Mouse (Mus musculus) heart, postnatal 0 days (tissue): ENCODE results near the gene Dpp6. TPM values are rescaled to one million over a fixed set of nuclear protein-coding genes. Genes with fewer than 3 reads are reported as not detected.

Experiments used
- ATAC-seq: fragments of 200-750 bp; cut with Nextera tagmentation; 2 replicates; pipeline ENCODE4 v1.8.0; 2017; ENCODE audit warnings: low read depth, moderate number of reproducible peaks, moderate library complexity; ENCODE audit not compliant: insufficient read depth
- DNase-seq: peaks from one replicate; pipeline ENCODE4 v3.0.0-alpha.2; 2016; ENCODE audit warnings: low spot score
- H3K27ac ChIP-seq: fragments of 300-500 bp; sonication (generic); 2 replicates; pipeline ENCODE4 v1.5.1; 2014; ENCODE audit warnings: low read depth, mild to moderate bottlenecking
- H3K27me3 ChIP-seq: fragments of 300-500 bp; sonication (generic); 2 replicates; pipeline ENCODE4 v1.6.1; 2014; ENCODE audit warnings: low read length, mixed read lengths; ENCODE audit not compliant: control insufficient read depth, insufficient read depth
- H3K36me3 ChIP-seq: fragments of 300-500 bp; sonication (generic); replicated peaks from 2 replicates; pipeline ENCODE4 v1.6.1; 2014; ENCODE audit warnings: low read length, mixed read lengths; ENCODE audit not compliant: control insufficient read depth, insufficient read depth
- H3K4me1 ChIP-seq: fragments of 300-500 bp; sonication (generic); 2 replicates; pipeline ENCODE4 v1.6.1; 2014; ENCODE audit warnings: antibody characterized with exemption; ENCODE audit not compliant: control insufficient read depth, insufficient read depth
- H3K4me2 ChIP-seq: fragments of 300-500 bp; sonication (generic); 2 replicates; pipeline ENCODE4 v1.6.1; 2014; ENCODE audit warnings: low read depth, mild to moderate bottlenecking, low read length, moderate library complexity
- H3K4me3 ChIP-seq: fragments of 300-500 bp; sonication (generic); 2 replicates; pipeline ENCODE4 v1.5.1; 2014; ENCODE audit warnings: low read depth, low read length
- H3K9ac ChIP-seq: fragments of 300-500 bp; sonication (generic); replicated peaks from 2 replicates; pipeline ENCODE4 v1.6.1; 2014; ENCODE audit warnings: low read depth, low read length, mixed read lengths
- H3K9me3 ChIP-seq: fragments of 300-500 bp; sonication (generic); replicated peaks from 2 replicates; pipeline ENCODE4 v1.6.1; 2016; ENCODE audit warnings: low read length; ENCODE audit not compliant: control insufficient read depth
- CTCF ChIP-seq: IDR thresholded peaks from 2 replicates; pipeline ENCODE4 v1.5.1; 2016; ENCODE audit warnings: antibody characterized with exemption, control low read depth, low read depth
- EP300 ChIP-seq: IDR thresholded peaks from 2 replicates; pipeline ENCODE4 v1.6.1; 2016; ENCODE audit warnings: antibody characterized with exemption, low read depth
- WGBS: fragments of 180-500 bp; shearing (Covaris S2); extraction: QIAGEN DNeasy Blood & Tissue Kit; methylation state at CpG from one replicate; pipeline ENCODE4 v1.1.7; 2014; 5-methylcytosine and 5-hydroxymethylcytosine counted together
- polyA plus RNA-seq: library from polyadenylated mRNA; unstranded; fragments of >200 nt; fragmentation: Nextera tagmentation; extraction: Ambion mirVana; gene quantifications from 2 replicates; pipeline ENCODE4 v1.2.1, GENCODE M21; 2015
- total RNA-seq: library from RNA; depleted of rRNA; stranded (reverse); fragments of >200 nt; gene quantifications from 2 replicates; pipeline ENCODE4 v1.2.3, GENCODE M21; 2014; ENCODE audit warnings: low replicate concordance

Dpp6 gene
- total and polyA plus RNA-seq, 2 experiments from 2014 or later = 0.05 TPM; not detected in 1

DNA sequence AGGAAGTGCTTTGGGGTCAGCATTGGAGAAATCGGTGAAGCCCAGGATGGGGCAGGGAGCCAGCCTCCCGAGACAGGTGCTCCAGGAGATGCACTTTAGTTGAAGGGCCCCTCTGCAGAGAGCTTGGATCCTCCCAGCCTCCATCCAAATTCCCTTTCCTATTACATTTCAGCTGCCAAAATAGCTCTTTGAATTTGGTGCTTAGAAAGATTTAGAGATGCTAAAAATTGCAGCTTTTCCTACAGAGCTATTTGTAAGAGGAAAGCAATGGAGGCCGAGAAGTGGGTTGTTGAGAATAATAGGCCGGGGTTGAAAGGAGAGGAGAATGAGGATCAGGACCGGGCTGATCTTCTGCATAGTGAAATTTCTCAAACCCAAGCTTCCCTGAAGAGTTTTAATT is 107.5 kb downstream of the Dpp6 start:
- Histone ChIP-seq H3K9ac (no peak overlapping the region), H3K9me3 (no peaks in the 10 kb centered on the region), H3K4me1 (no peaks in the 10 kb centered on the region), H3K27ac (no peak overlapping the region), H3K36me3 (no peaks in the 10 kb centered on the region), H3K27me3 (no peaks in the 10 kb centered on the region), H3K4me3 (no peak overlapping the region), H3K4me2 (no peak overlapping the region)
- 65% methylated on average over 5 of the region's 5 CpGs for WGBS
- TF ChIP-seq CTCF (no peak), EP300 (no peak)
- ATAC-seq (no peak), DNase-seq (no peak)

DNA sequence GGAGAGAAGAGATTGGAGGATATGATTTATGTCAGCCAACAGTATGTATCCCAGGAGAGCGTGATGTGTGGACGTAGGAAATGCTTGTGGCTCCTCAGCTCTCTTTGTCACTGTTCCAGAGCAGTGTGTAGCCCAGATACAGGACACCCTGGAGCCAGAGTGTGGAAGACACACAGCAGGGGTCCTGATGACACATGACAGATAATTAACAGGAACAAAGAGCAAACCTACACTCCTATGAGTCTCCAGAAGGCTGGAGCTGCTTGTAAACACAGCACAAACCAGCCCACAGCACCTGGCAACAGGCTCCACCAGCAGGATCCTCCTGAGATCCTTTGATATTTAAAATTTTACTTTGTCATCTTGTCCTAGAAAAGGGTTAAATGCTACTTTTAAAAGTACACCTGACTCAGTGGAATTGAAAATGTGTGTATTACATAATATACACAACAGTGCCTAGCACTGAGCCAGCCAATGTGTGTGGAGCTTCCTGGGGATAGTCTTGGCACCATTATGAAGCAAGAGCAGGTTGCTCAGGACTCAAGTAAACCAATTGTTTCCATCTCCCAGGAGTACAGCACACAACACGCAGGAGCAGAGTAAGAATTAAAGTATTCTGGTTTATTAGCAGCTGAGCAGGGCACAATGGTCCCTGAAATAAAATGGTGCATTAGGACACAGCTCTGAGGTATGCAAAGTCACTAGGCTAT is 115.6 kb downstream of the Dpp6 start:
- no peaks in the 10 kb centered on the region for H3K27me3 ChIP-seq
- no peaks in the 10 kb centered on the region for H3K9me3 ChIP-seq
- TF ChIP-seq CTCF (no peak), EP300 (no peak)
- DNase-seq (no peak), ATAC-seq (no peak)
- H3K4me3 ChIP-seq = no peak overlapping the region
- H3K27ac ChIP-seq = no peak overlapping the region
- no peaks in the 10 kb centered on the region for H3K36me3 ChIP-seq
- no peaks in the 10 kb centered on the region for H3K4me1 ChIP-seq
- no peak overlapping the region for H3K4me2 ChIP-seq
- WGBS = 24% methylated on average over 3 of the region's 3 CpGs
- H3K9ac ChIP-seq = no peak overlapping the region

DNA sequence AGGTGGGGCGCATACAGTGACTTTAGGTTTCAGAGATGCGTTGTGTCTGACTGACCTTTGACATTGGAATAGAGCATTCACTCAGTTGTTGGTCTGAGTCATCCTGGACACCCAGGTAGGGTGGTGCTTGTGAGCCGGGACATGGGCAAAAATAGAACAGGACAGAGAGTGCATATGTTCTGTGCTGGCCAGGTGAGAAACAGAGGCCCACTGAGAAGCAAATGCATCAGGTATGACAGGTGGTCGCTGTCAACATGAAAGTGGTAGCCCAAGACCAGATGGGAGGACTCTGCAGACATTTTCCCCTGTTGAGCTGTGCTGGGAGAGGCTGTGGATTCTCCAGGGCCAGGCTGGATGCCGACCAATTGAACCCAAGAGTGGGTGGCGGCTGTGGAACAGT is 117.9 kb downstream of the Dpp6 start:
- no peak for TF ChIP-seq EP300
- no peak for TF ChIP-seq CTCF
- ATAC-seq = no peak
- Histone ChIP-seq H3K9ac (no peak overlapping the region), H3K36me3 (no peaks in the 10 kb centered on the region), H3K4me2 (no peak overlapping the region), H3K4me3 (no peak overlapping the region), H3K27me3 (no peaks in the 10 kb centered on the region), H3K9me3 (no peaks in the 10 kb centered on the region), H3K4me1 (no peaks in the 10 kb centered on the region), H3K27ac (no peak overlapping the region)
- 65% methylated on average over 6 of the region's 6 CpGs for whole genome bisulfite sequencing
- no peak for DNase-seq

DNA sequence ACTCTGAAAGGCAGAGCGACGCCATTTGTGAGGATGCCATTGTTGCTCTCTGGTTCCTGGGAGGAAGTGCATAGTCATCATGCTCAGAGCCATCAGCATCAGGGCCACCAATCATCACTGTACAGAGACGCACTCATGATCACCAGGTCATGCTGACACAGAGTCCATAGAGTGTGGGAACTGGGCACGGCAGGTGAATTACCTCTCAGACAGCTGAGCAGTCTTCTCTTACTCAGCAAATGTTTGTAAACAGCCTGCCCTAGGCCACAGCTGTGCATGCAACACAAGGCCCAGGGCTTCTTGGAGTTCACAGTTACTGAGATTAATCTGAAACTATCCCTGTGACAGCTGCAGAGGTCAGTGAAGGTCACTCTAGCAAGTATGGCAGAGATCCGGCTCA is 124.5 kb downstream of the Dpp6 start:
- ATAC-seq = no peak
- no peak overlapping the region for H3K27ac ChIP-seq
- no peak overlapping the region for H3K4me3 ChIP-seq
- H3K27me3 ChIP-seq = no peaks in the 10 kb centered on the region
- H3K36me3 ChIP-seq = no peaks in the 10 kb centered on the region
- no peak overlapping the region for H3K4me2 ChIP-seq
- 70% methylated on average over 5 of the region's 5 CpGs for WGBS
- H3K4me1 ChIP-seq = no peaks in the 10 kb centered on the region
- DNase-seq = no peak
- no peaks in the 10 kb centered on the region for H3K9me3 ChIP-seq
- no peak overlapping the region for H3K9ac ChIP-seq
- TF ChIP-seq CTCF (no peak), EP300 (no peak)

DNA sequence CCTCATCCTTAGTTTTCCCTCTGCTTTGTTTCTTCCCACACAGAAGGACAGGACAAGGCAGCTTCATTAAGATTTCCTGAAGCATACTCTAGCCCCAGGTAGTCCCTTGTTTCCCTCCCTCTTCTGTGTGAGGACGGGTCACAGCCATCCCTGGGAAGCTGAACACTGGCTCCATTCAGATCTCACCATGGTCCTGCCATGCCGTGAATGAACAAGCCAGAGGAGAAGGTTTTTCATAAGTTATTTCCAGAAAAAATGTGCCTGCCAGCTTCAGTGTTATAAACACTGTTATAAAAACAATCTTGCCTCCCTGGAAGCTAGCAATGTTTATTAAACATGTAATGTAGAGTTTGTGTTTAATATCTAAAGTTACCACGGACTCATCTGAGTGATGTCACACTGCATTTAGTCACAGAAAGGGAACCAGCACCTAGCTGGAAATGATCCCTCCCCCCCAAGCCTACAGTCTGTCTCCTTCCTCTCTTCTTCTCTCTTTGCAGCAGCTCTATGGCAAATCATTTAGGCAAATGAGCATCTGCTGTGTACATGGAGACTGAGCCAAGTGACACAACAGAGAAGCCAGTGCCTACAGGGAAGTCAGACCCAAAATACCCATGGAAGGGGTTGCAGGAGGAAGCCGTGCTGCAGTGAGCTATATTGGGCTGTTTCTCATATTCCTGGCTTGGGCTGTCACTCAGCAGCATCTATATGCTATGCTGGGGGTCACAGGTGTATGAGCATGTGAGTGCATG is 128.3 kb downstream of the Dpp6 start:
- Histone ChIP-seq H3K4me2 (no peak overlapping the region), H3K36me3 (no peaks in the 10 kb centered on the region), H3K9me3 (no peaks in the 10 kb centered on the region), H3K27me3 (no peaks in the 10 kb centered on the region), H3K4me1 (no peaks in the 10 kb centered on the region), H3K4me3 (no peak overlapping the region), H3K9ac (no peak overlapping the region), H3K27ac (no peak overlapping the region)
- ATAC-seq = no peak
- TF ChIP-seq CTCF (no peak), EP300 (no peak)
- 47% methylated on average over 4 of the region's 4 CpGs for WGBS
- no peak for DNase-seq
